Mouse (Mus musculus): ENCODE measurements around the gene Gnl3. TPM values are rescaled to one million over a fixed set of nuclear protein-coding genes. Genes with fewer than 3 reads are reported as not detected.

Gnl3 gene
- polyA plus RNA-seq, 1 experiment from 2014 or later: 99.5 TPM

DNA sequence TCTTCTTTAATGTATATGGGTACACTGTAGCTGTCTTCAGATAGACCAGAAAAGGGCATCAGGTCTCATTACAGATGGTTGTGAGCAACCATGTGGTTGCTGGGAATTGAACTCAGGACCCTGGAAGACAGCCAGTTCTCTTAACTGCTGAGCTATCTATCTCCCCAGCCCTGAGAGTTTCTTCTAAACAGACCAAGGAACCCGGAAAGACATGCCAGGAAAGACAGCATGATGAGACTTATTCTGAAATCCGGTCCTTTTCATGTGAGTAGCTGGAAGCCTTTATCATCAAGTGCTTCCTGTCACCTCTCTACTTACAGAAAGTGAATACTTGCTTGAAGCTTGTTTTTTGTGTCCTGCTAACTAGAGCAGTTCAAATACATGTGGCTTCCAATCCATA lies 14.4 kb downstream of the Gnl3 start:
- Histone ChIP-seq H3K36me3 (ENCODE audit: insufficient read depth, low read length) (0 out of 2 replicates have a peak, but pooled peaks cover 2% of the 10 kb centered on the region), H3K4me3 (replicated peaks; ENCODE audit: low read depth, low read length) (no peak overlapping the region), H3K4me2 (ENCODE audit: low read length) (no peak overlapping the region), H3K27me3 (ENCODE audit: insufficient read depth, low read length) (no peaks in the 10 kb centered on the region), H3K4me1 (replicated peaks; ENCODE audit: insufficient read depth, low read length) (0 out of 2 replicates have a peak, but pooled peaks cover 6% of the 10 kb centered on the region), H3K27ac (no peak overlapping the region), H3K9ac (ENCODE audit: low read depth, low read length) (no peak overlapping the region), H3K9me3 (replicated peaks; ENCODE audit: low read length) (no peaks in the 10 kb centered on the region)
- DNase-seq (ENCODE audit: low spot score) (no peak), ATAC-seq (replicated peaks; ENCODE audit: low FRiP score, low read depth) (no peak)
- TF ChIP-seq CTCF (IDR thresholded peaks at IDR 0.05; ENCODE audit: low read depth): no peak
- WGBS: 87% methylated on average over 2 of the region's 2 CpGs

DNA sequence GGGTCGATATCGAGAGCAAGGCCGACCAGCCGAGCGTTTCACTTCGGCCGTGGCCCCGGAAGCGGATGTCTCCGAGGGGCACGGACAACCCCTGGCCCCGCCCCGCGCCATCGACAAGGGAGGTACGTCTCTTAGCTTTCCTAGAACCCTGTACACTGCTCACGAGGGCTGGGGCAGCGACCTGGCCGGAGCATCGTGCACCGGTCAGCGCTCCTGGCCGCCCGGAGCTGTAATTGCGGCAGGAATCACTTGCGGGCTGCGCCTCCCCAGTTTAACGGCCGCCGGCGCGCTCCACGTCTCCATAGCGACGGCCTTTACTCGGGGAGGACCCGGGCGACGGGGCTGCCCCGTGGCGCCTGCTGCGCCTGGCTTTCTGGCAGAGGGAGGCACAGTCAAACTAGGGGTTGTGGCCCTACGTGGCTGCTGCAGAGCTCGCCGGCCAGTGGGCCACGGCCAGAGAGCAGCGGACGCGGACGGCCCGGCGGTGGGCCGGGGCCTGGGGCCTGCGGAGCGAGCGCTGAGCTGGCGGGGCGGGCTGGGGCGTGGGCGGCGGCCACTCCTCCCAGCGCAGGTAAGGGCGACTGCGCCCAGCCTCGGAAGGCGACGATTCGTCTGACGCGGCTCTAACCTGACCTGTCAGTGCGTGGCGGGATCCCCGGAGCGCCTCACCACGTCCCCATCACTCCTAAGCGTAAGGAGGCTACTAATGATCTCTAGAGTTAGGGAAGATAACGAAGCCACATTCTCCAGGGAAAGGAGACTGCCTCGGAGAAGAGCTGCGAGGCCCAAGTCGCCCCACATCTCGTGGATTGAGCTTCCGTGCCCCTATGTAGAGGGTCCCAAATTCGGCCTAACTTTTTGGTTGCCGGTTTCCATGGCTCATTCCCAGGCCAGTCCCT lies 17.4 kb downstream of the Gnl3 start, which contains the start of the genes Glt8d1 and Spcs1:
TSS of gene Glt8d1 (plus strand) at position 94 of the 899 bp plus-strand sequence.
TSS of gene Spcs1 (minus strand) at position 366 of the 899 bp plus-strand sequence.
- peaks cover 5% of the 10 kb centered on the region; the same call in 1 of the 2 replicates for H3K36me3 ChIP-seq (ENCODE audit: insufficient read depth, low read length)
- DNase-seq (ENCODE audit: low spot score): peak; percentile 89
- WGBS: under 1% methylated on average over 83 of the region's 84 CpGs
- H3K27me3 ChIP-seq (ENCODE audit: insufficient read depth, low read length): no peaks in the 10 kb centered on the region
- ATAC-seq (replicated peaks; ENCODE audit: low FRiP score, low read depth): peak; percentile 93
- peak within 1 kb of the TSS; percentile 78 for H3K4me2 ChIP-seq (ENCODE audit: low read length)
- H3K9ac ChIP-seq (ENCODE audit: low read depth, low read length): peak within 1 kb of the TSS; percentile 86
- peak within 1 kb of the TSS; percentile 96 for H3K27ac ChIP-seq
- 0 out of 2 replicates have a peak, but pooled peaks cover 6% of the 10 kb centered on the region for H3K4me1 ChIP-seq (replicated peaks; ENCODE audit: insufficient read depth, low read length)
- H3K4me3 ChIP-seq (replicated peaks; ENCODE audit: low read depth, low read length): peak within 1 kb of the TSS; percentile 93
- no peak for TF ChIP-seq CTCF (IDR thresholded peaks at IDR 0.05; ENCODE audit: low read depth)
- H3K9me3 ChIP-seq (replicated peaks; ENCODE audit: low read length): no peaks in the 10 kb centered on the region

DNA sequence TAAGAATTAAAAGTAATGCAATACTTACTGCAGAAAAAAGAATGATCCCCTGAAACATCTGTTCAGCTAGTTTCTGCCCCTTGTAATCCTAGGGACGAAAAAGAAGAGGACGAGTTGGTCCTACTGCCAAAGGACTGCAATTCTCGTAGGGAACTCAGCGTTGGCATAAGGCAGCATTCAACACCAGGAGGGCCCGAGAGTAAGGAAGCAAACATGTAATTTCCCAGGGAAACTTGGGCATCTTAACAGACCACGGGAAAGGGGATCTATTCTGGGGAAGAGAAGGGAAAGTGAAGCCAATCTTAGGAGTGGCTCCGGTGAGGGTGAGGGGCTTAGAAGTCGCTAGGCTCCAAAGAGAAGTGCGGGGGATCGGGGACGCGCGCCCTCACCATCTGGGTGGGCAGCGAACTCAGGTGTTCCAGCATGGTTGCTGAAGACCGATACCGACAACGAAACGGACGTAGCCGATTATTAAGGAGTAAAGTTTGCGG lies 18.1 kb downstream of the Gnl3 start:
- ATAC-seq (replicated peaks; ENCODE audit: low FRiP score, low read depth): peak; percentile 15; the same call in 1 of the 2 replicates
- WGBS: 0% methylated on average over 21 of the region's 21 CpGs
- Histone ChIP-seq H3K4me1 (replicated peaks; ENCODE audit: insufficient read depth, low read length) (0 out of 2 replicates have a peak, but pooled peaks cover 6% of the 10 kb centered on the region), H3K4me2 (ENCODE audit: low read length) (peak overlapping the region; percentile 78), H3K27me3 (ENCODE audit: insufficient read depth, low read length) (no peaks in the 10 kb centered on the region), H3K9ac (ENCODE audit: low read depth, low read length) (peak overlapping the region; percentile 86), H3K4me3 (replicated peaks; ENCODE audit: low read depth, low read length) (peak overlapping the region; percentile 93), H3K27ac (peak overlapping the region; percentile 96), H3K9me3 (replicated peaks; ENCODE audit: low read length) (no peaks in the 10 kb centered on the region), H3K36me3 (ENCODE audit: insufficient read depth, low read length) (peaks cover 5% of the 10 kb centered on the region; the same call in 1 of the 2 replicates)
- TF ChIP-seq CTCF (IDR thresholded peaks at IDR 0.05; ENCODE audit: low read depth): no peak
- peak; percentile 53 for DNase-seq (ENCODE audit: low spot score)

- Histone ChIP-seq H3K4me2 (ENCODE audit: low read length) (peak overlapping the region; percentile 78), H3K4me3 (replicated peaks; ENCODE audit: low read depth, low read length) (peak overlapping the region; percentile 93), H3K27ac (no peak overlapping the region), H3K4me1 (replicated peaks; ENCODE audit: insufficient read depth, low read length) (0 out of 2 replicates have a peak, but pooled peaks cover 6% of the 10 kb centered on the region), H3K9ac (ENCODE audit: low read depth, low read length) (peak overlapping the region; percentile 86), H3K27me3 (ENCODE audit: insufficient read depth, low read length) (no peaks in the 10 kb centered on the region), H3K9me3 (replicated peaks; ENCODE audit: low read length) (no peaks in the 10 kb centered on the region), H3K36me3 (ENCODE audit: insufficient read depth, low read length) (peaks cover 5% of the 10 kb centered on the region; the same call in 1 of the 2 replicates)
- DNase-seq (ENCODE audit: low spot score) (no peak), ATAC-seq (replicated peaks; ENCODE audit: low FRiP score, low read depth) (no peak)
- 52% methylated on average over 10 of the region's 10 CpGs for WGBS
- no peak for TF ChIP-seq CTCF (IDR thresholded peaks at IDR 0.05; ENCODE audit: low read depth)
These were observed 18.6 kb downstream of the Gnl3 start for GRCm38 (mm10) chr14:31000356-31000755.

- H3K9me3 ChIP-seq (replicated peaks; ENCODE audit: low read length): no peaks in the 10 kb centered on the region
- H3K9ac ChIP-seq (ENCODE audit: low read depth, low read length): no peak overlapping the region
- no peak overlapping the region for H3K4me2 ChIP-seq (ENCODE audit: low read length)
- H3K27ac ChIP-seq: no peak overlapping the region
- no peaks in the 10 kb centered on the region for H3K4me1 ChIP-seq (replicated peaks; ENCODE audit: insufficient read depth, low read length)
- H3K4me3 ChIP-seq (replicated peaks; ENCODE audit: low read depth, low read length): no peak overlapping the region
- DNase-seq (ENCODE audit: low spot score) (no peak), ATAC-seq (replicated peaks; ENCODE audit: low FRiP score, low read depth) (no peak)
- TF ChIP-seq CTCF (IDR thresholded peaks at IDR 0.05; ENCODE audit: low read depth): no peak
- H3K36me3 ChIP-seq (ENCODE audit: insufficient read depth, low read length): peaks cover 5% of the 10 kb centered on the region; the same call in 1 of the 2 replicates
- H3K27me3 ChIP-seq (ENCODE audit: insufficient read depth, low read length): no peaks in the 10 kb centered on the region
These were observed 22.5 kb downstream of the Gnl3 start for GRCm38 (mm10) chr14:30996417-30996816.

- no peaks in the 10 kb centered on the region for H3K4me1 ChIP-seq (replicated peaks; ENCODE audit: insufficient read depth, low read length)
- peaks cover 6% of the 10 kb centered on the region; the same call in 1 of the 2 replicates for H3K36me3 ChIP-seq (ENCODE audit: insufficient read depth, low read length)
- peak; percentile 2 for DNase-seq (ENCODE audit: low spot score)
- TF ChIP-seq CTCF (IDR thresholded peaks at IDR 0.05; ENCODE audit: low read depth): no peak
- 82% methylated on average over 3 of the region's 3 CpGs for WGBS
- no peaks in the 10 kb centered on the region for H3K27me3 ChIP-seq (ENCODE audit: insufficient read depth, low read length)
- H3K27ac ChIP-seq: no peak overlapping the region
- H3K9ac ChIP-seq (ENCODE audit: low read depth, low read length): no peak overlapping the region
- H3K4me3 ChIP-seq (replicated peaks; ENCODE audit: low read depth, low read length): no peak overlapping the region
- no peak overlapping the region for H3K4me2 ChIP-seq (ENCODE audit: low read length)
- H3K9me3 ChIP-seq (replicated peaks; ENCODE audit: low read length): no peaks in the 10 kb centered on the region
- no peak for ATAC-seq (replicated peaks; ENCODE audit: low FRiP score, low read depth)
These were observed 42.7 kb downstream of the Gnl3 start for GRCm38 (mm10) chr14:30976222-30976621.

Measured in kidney, postnatal 0 days (tissue).